Mouse (Mus musculus): Measurements from ENCODE around the gene Rftn1. TPM values are rescaled to one million over a fixed set of nuclear protein-coding genes. Genes with fewer than 3 reads are reported as not detected.

Gene Rftn1
- total RNA-seq, 2 experiments from 2014 or later, result 13.2 to 29.8 TPM

- ATAC-seq (replicated peaks; ENCODE audit: poor library complexity), result no peak
Observed at GRCm38 (mm10) chr17:49959021-49959420, 231.5 kb downstream of the Rftn1 start.

- peak; percentile 59 for ATAC-seq (replicated peaks; ENCODE audit: poor library complexity)
Observed at GRCm38 (mm10) chr17:49951856-49952607, 238.4 kb downstream of the Rftn1 start.

- peak; percentile 82 for ATAC-seq (replicated peaks; ENCODE audit: poor library complexity)
Observed at GRCm38 (mm10) chr17:49951491-49951855, 239.0 kb downstream of the Rftn1 start.

DNA sequence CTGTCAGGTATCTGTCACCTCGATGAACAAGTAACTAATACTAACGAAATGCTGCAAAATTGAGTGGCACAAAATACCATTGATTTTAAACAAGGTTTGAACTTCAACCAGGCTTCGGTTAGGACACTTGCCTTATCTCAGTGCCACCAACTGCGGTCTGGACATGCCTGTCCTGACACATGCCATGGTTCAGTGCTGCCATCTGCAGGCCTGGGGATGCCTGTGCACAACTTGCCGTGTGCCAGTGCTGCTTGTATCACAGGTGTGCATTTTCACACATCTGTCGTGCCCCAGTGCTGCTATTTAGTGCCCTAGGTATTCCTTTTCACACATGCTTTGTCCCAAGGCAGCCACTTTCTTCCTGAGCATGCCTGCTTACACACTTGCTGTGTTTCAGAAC lies 247.8 kb downstream of the Rftn1 start:
- ATAC-seq (replicated peaks; ENCODE audit: poor library complexity), result peak; percentile 93

Other genes with a start within 250 kb of the Rftn1 start
- gene Dazl, start 103.0 kb upstream of the Rftn1 start, total RNA-seq (2015), result not detected in 2 replicates
- gene Dazl, start 103.0 kb upstream of the Rftn1 start, total RNA-seq (2017), result not detected in 2 replicates